Mouse (Mus musculus) forebrain, embryonic 14.5 days (tissue): ENCODE measurements around the gene Tnfrsf1a. TPM values are rescaled to one million over a fixed set of nuclear protein-coding genes. Genes with fewer than 3 reads are reported as not detected.
A peak's percentile ranks its signal among the peaks of the same experiment; 100 is the strongest.

Experiments
- ATAC-seq: fragments of 200-750 bp; cut with Nextera tagmentation; 2 replicates; pipeline ENCODE4 v1.8.0; 2017; ENCODE audit warnings: mild to moderate bottlenecking, moderate library complexity
- DNase-seq: peaks from one replicate; pipeline ENCODE4 v3.0.0-alpha.2; 2015; ENCODE audit warnings: low spot score
- H3K27ac ChIP-seq: fragments of 300-500 bp; sonication (generic); 2 replicates; pipeline ENCODE4 v1.5.1; 2014; ENCODE audit warnings: low read depth, mild to moderate bottlenecking, control low read depth, low read length, moderate library complexity
- H3K27me3 ChIP-seq: fragments of 300-500 bp; sonication (generic); replicated peaks from 2 replicates; pipeline ENCODE4 v1.6.1; 2014; ENCODE audit warnings: low read length, control low read depth, mixed read lengths; ENCODE audit not compliant: control insufficient read depth, insufficient read depth
- H3K36me3 ChIP-seq: fragments of 300-500 bp; sonication (generic); 2 replicates; pipeline ENCODE4 v1.6.1; 2014; ENCODE audit warnings: low read length, control low read depth; ENCODE audit not compliant: control insufficient read depth, insufficient read depth
- H3K4me1 ChIP-seq: fragments of 300-500 bp; sonication (generic); 2 replicates; pipeline ENCODE4 v1.6.1; 2014; ENCODE audit warnings: antibody characterized with exemption, low read length, control low read depth; ENCODE audit not compliant: control insufficient read depth, insufficient read depth
- H3K4me2 ChIP-seq: fragments of 300-500 bp; sonication (generic); 2 replicates; pipeline ENCODE4 v1.6.1; 2014; ENCODE audit warnings: mild to moderate bottlenecking, control low read depth, low read length
- H3K4me3 ChIP-seq: fragments of 300-500 bp; sonication (generic); 2 replicates; pipeline ENCODE4 v1.5.1; 2014; ENCODE audit warnings: low read depth, low read length, control low read depth
- H3K9ac ChIP-seq: fragments of 300-500 bp; sonication (generic); 2 replicates; pipeline ENCODE4 v1.6.1; 2014; ENCODE audit warnings: mild to moderate bottlenecking, low read length, control low read depth, moderate library complexity
- H3K9me3 ChIP-seq: fragments of 300-500 bp; sonication (generic); replicated peaks from 2 replicates; pipeline ENCODE4 v1.6.1; 2016; ENCODE audit warnings: low read length, control low read depth, mixed read lengths; ENCODE audit not compliant: control insufficient read depth
- WGBS: fragments of 180-500 bp; shearing (Covaris S2); extraction: QIAGEN DNeasy Blood & Tissue Kit; methylation state at CpG from one replicate; pipeline ENCODE4 v1.1.7; 2014; 5-methylcytosine and 5-hydroxymethylcytosine counted together
- polyA plus RNA-seq: library from polyadenylated mRNA; unstranded; fragments of >200 nt; fragmentation: Nextera tagmentation; extraction: Ambion mirVana; gene quantifications from 2 replicates; pipeline ENCODE4 v1.2.1, GENCODE M21; 2014

The Tnfrsf1a gene
- polyA plus RNA-seq, 1 experiment from 2014 or later = 14.2 TPM

DNA sequence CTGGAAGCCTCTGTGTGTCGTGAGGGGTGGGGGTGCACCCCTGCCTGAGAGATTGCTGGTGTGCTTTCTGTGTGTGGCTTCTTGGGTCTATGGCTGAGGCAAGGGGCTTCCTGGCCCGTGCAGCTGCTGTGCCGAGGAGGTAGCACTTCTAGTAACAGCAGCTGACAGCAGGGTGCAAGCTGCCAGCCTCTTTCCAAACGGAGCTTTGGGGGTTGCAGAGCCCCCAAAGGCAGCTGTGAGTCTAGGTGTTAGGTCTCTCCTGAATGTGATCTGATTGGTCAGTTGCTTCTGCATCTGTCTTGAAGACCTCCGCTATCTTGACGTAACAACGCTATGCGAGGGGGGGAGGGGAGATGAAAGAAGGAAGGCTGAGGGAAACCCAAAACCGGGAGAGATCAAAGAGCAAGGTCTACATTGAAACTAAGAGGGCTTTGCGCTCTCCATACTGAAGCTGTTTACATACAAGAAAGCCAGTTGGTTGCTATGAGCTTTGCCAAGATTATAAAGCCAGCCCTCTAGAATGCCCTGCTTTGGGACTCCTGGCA is 6.1 kb downstream of the Tnfrsf1a start:
- H3K27me3 ChIP-seq = no peaks in the 10 kb centered on the region
- 0 out of 2 replicates have a peak overlapping the region, but pooled peaks have one; percentile 0 for H3K4me2 ChIP-seq
- no peak overlapping the region for H3K9ac ChIP-seq
- WGBS = 9% methylated on average over 10 of the region's 10 CpGs
- no peaks in the 10 kb centered on the region; the same call in 1 of the 2 replicates for H3K36me3 ChIP-seq
- peaks cover 10% of the 10 kb centered on the region; the same call in 1 of the 2 replicates for H3K4me1 ChIP-seq
- DNase-seq = peak; percentile 17
- no peak overlapping the region for H3K27ac ChIP-seq
- ATAC-seq = peak; percentile 14; the same call in 1 of the 2 replicates
- H3K4me3 ChIP-seq = no peak overlapping the region
- no peaks in the 10 kb centered on the region for H3K9me3 ChIP-seq

DNA sequence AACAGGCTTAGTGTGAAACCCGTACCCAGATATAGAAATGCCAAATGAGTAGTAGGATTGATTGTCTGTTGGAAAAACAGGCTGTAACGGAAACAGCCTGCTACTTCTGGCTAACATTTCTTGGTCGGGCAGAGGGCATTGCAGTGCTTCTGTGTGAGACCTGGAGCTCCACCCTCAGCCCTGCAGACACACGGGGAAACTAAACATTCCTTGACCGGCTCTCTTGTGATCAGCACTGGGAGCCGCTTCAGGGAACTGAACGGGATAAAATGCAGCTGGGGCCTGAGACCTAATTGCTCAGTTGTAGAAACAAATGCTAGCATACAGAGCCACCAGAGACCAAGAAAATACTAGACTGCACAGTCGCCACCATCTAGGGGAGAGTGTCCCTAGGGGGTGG is 7.1 kb downstream of the Tnfrsf1a start:
- ATAC-seq = no peak
- WGBS = 61% methylated on average over 8 of the region's 8 CpGs
- Histone ChIP-seq H3K4me1 (peaks cover 7% of the 10 kb centered on the region; the same call in 1 of the 2 replicates), H3K9me3 (no peaks in the 10 kb centered on the region), H3K27me3 (0 out of 2 replicates have a peak, but pooled peaks cover 4% of the 10 kb centered on the region), H3K4me2 (no peak overlapping the region), H3K9ac (no peak overlapping the region), H3K36me3 (no peaks in the 10 kb centered on the region; the same call in 1 of the 2 replicates), H3K4me3 (no peak overlapping the region), H3K27ac (no peak overlapping the region)
- no peak for DNase-seq

- no peaks in the 10 kb centered on the region; the same call in 1 of the 2 replicates for H3K36me3 ChIP-seq
- H3K9me3 ChIP-seq = no peaks in the 10 kb centered on the region
- WGBS = 90% methylated on average over 15 of the region's 15 CpGs
- no peak overlapping the region for H3K4me3 ChIP-seq
- no peak overlapping the region for H3K27ac ChIP-seq
- peaks cover 10% of the 10 kb centered on the region; the same call in 1 of the 2 replicates for H3K4me1 ChIP-seq
- peaks cover 6% of the 10 kb centered on the region; the same call in 1 of the 2 replicates for H3K27me3 ChIP-seq
- H3K4me2 ChIP-seq = no peak overlapping the region
- DNase-seq (no peak), ATAC-seq (no peak)
- H3K9ac ChIP-seq = no peak overlapping the region
These were observed 8.2 kb downstream of the Tnfrsf1a start for GRCm38 (mm10) chr6:125357334-125357733.

DNA sequence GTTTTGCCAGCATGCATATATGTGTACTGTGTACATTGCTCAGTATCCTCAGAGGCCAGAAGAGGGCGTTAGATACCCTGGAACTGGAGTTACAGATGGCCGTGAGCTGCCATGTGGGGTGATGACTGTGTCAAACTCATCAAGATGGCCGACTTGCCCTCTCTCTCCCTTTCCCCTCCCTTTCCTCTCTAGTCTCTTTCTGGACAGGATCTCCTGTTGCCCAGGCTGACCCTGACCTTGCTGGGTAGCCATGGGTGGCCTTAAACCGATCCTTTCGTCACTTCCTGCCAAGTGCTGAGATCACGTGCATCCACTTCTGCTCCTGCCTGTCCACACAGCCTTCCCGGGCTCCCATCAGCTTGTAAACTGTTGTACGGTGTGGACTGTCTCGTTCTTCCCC is 10.8 kb downstream of the Tnfrsf1a start:
- Histone ChIP-seq H3K27me3 (peaks cover 20% of the 10 kb centered on the region), H3K4me3 (no peak overlapping the region), H3K9ac (no peak overlapping the region), H3K36me3 (no peaks in the 10 kb centered on the region; the same call in 1 of the 2 replicates), H3K9me3 (no peaks in the 10 kb centered on the region), H3K27ac (no peak overlapping the region), H3K4me2 (no peak overlapping the region), H3K4me1 (peaks cover 9% of the 10 kb centered on the region; the same call in 1 of the 2 replicates)
- 64% methylated on average over 9 of the region's 9 CpGs for WGBS
- DNase-seq (no peak), ATAC-seq (no peak)

GRCm38 (mm10) chr6:125360846-125361245 is 11.7 kb downstream of the Tnfrsf1a start:
- Histone ChIP-seq H3K4me3 (no peak overlapping the region), H3K27ac (no peak overlapping the region), H3K9me3 (no peaks in the 10 kb centered on the region), H3K27me3 (peaks cover 20% of the 10 kb centered on the region), H3K4me2 (no peak overlapping the region; the same call in 1 of the 2 replicates), H3K36me3 (no peaks in the 10 kb centered on the region; the same call in 1 of the 2 replicates), H3K9ac (no peak overlapping the region), H3K4me1 (peaks cover 5% of the 10 kb centered on the region; the same call in 1 of the 2 replicates)
- no peak for ATAC-seq
- DNase-seq = no peak
- 45% methylated on average over 9 of the region's 9 CpGs for WGBS

- H3K9me3 ChIP-seq = no peaks in the 10 kb centered on the region
- WGBS = 7% methylated on average over 38 of the region's 38 CpGs
- peak; percentile 65 for ATAC-seq
- H3K4me3 ChIP-seq = peak overlapping the region; percentile 7; the same call in 1 of the 2 replicates
- H3K9ac ChIP-seq = peak overlapping the region; percentile 26; the same call in 1 of the 2 replicates
- DNase-seq = peak; percentile 65
- H3K36me3 ChIP-seq = no peaks in the 10 kb centered on the region; the same call in 1 of the 2 replicates
- peaks cover 5% of the 10 kb centered on the region; the same call in 1 of the 2 replicates for H3K4me1 ChIP-seq
- H3K27me3 ChIP-seq = peaks cover 20% of the 10 kb centered on the region
- peak overlapping the region; percentile 50 for H3K4me2 ChIP-seq
- H3K27ac ChIP-seq = no peak overlapping the region
These were observed 12.5 kb downstream of the Tnfrsf1a start for GRCm38 (mm10) chr6:125361467-125362291.

GRCm38 (mm10) chr6:125363021-125363420 is 13.9 kb downstream of the Tnfrsf1a start:
- ATAC-seq (no peak), DNase-seq (no peak)
- 22% methylated on average over 15 of the region's 15 CpGs for WGBS
- H3K27ac ChIP-seq = no peak overlapping the region
- H3K9me3 ChIP-seq = no peaks in the 10 kb centered on the region
- peaks cover 5% of the 10 kb centered on the region; the same call in 1 of the 2 replicates for H3K4me1 ChIP-seq
- no peak overlapping the region for H3K4me3 ChIP-seq
- no peaks in the 10 kb centered on the region for H3K36me3 ChIP-seq
- 0 out of 2 replicates have a peak overlapping the region, but pooled peaks have one; percentile 17 for H3K4me2 ChIP-seq
- H3K9ac ChIP-seq = no peak overlapping the region
- H3K27me3 ChIP-seq = peaks cover 20% of the 10 kb centered on the region

GRCm38 (mm10) chr6:125363451-125364242 is 14.5 kb downstream of the Tnfrsf1a start:
- Histone ChIP-seq H3K36me3 (no peaks in the 10 kb centered on the region), H3K27me3 (peaks cover 20% of the 10 kb centered on the region), H3K9ac (no peak overlapping the region), H3K27ac (no peak overlapping the region), H3K4me1 (peaks cover 5% of the 10 kb centered on the region; the same call in 1 of the 2 replicates), H3K4me2 (0 out of 2 replicates have a peak overlapping the region, but pooled peaks have one; percentile 17), H3K9me3 (no peaks in the 10 kb centered on the region), H3K4me3 (no peak overlapping the region)
- 5% methylated on average over 23 of the region's 23 CpGs for WGBS
- peak; percentile 28 for DNase-seq
- no peak for ATAC-seq
